Mouse (Mus musculus) forebrain, embryonic 10.5 days (tissue): Measurements from ENCODE around the gene Pus7. TPM values are rescaled to one million over a fixed set of nuclear protein-coding genes. Genes with fewer than 3 reads are reported as not detected.

Source experiments
- DNase-seq: peaks from one replicate; pipeline ENCODE4 v3.0.0-alpha.2; 2017; ENCODE audit warnings: low spot score; ENCODE audit errors: extremely low spot score
- H3K27ac ChIP-seq: fragments of 300-500 bp; sonication (generic); 2 replicates; pipeline ENCODE4 v1.5.1; 2016; ENCODE audit warnings: mild to moderate bottlenecking
- H3K27me3 ChIP-seq: fragments of 300-500 bp; sonication (generic); 2 replicates; pipeline ENCODE4 v1.6.1; 2016; ENCODE audit warnings: mild to moderate bottlenecking; ENCODE audit not compliant: poor library complexity, severe bottlenecking
- H3K36me3 ChIP-seq: fragments of 300-500 bp; sonication (generic); replicated peaks from 2 replicates; pipeline ENCODE4 v1.6.1; 2016; ENCODE audit warnings: mild to moderate bottlenecking, moderate library complexity
- H3K4me1 ChIP-seq: fragments of 300-500 bp; sonication (generic); 2 replicates; pipeline ENCODE4 v1.6.1; 2016
- H3K4me3 ChIP-seq: fragments of 300-500 bp; sonication (generic); 2 replicates; pipeline ENCODE4 v1.5.1; 2016; ENCODE audit warnings: mild to moderate bottlenecking, moderate library complexity
- H3K9me3 ChIP-seq: fragments of 300-500 bp; sonication (generic); 2 replicates; pipeline ENCODE4 v1.6.1; 2016; ENCODE audit warnings: mild to moderate bottlenecking, moderate library complexity
- WGBS: fragments of 180-500 bp; shearing (Covaris S2); methylation state at CpG from one replicate; pipeline ENCODE4 v1.1.7; 2016; 5-methylcytosine and 5-hydroxymethylcytosine counted together
- polyA plus RNA-seq: library from polyadenylated mRNA; unstranded; fragments of >200 nt; fragmentation: Nextera tagmentation; extraction: Ambion mirVana; gene quantifications from 2 replicates; pipeline ENCODE4 v1.2.1, GENCODE M21; 2016

Gene Pus7
- polyA plus RNA-seq, result 43.7 and 44.8 TPM in 2 replicates

- Histone ChIP-seq H3K36me3 (peaks cover 1% of the 10 kb centered on the region; the same call in 1 of the 2 replicates), H3K4me1 (peaks cover 34% of the 10 kb centered on the region), H3K4me3 (peak within 1 kb of the TSS; percentile 87), H3K9me3 (no peaks in the 10 kb centered on the region), H3K27ac (peak within 1 kb of the TSS; percentile 88), H3K27me3 (no peaks in the 10 kb centered on the region)
- under 1% methylated on average over 86 of the region's 86 CpGs for WGBS
- DNase-seq, result peak; percentile 80
These were observed at the start of gene Pus7 for GRCm38 (mm10) chr5:23782931-23783877. Gene Pus7 (minus strand): TSS chr5:23783711.

GRCm38 (mm10) chr5:23830897-23831752, 47.6 kb upstream of the Pus7 start:
- no peak for DNase-seq
- Histone ChIP-seq H3K4me1 (peaks cover 3% of the 10 kb centered on the region), H3K9me3 (no peaks in the 10 kb centered on the region; the same call in 1 of the 2 replicates), H3K4me3 (peak overlapping the region; percentile 24; the same call in 1 of the 2 replicates), H3K36me3 (no peaks in the 10 kb centered on the region), H3K27me3 (peaks cover 38% of the 10 kb centered on the region), H3K27ac (no peak overlapping the region)
- 52% methylated on average over 58 of the region's 58 CpGs for WGBS

- Histone ChIP-seq H3K4me3 (no peak overlapping the region), H3K27me3 (peaks cover 25% of the 10 kb centered on the region), H3K4me1 (peaks cover 7% of the 10 kb centered on the region), H3K36me3 (no peaks in the 10 kb centered on the region), H3K27ac (no peak overlapping the region), H3K9me3 (no peaks in the 10 kb centered on the region; the same call in 1 of the 2 replicates)
- WGBS, result 40% methylated on average over 11 of the region's 11 CpGs
- peak; percentile 57 for DNase-seq
These were observed 43.0 kb upstream of the Pus7 start for GRCm38 (mm10) chr5:23826321-23827004.

GRCm38 (mm10) chr5:23824171-23824733, 40.7 kb upstream of the Pus7 start:
- WGBS, result 83% methylated on average over 8 of the region's 8 CpGs
- Histone ChIP-seq H3K9me3 (no peaks in the 10 kb centered on the region), H3K27me3 (peaks cover 3% of the 10 kb centered on the region; the same call in 1 of the 2 replicates), H3K4me1 (peaks cover 4% of the 10 kb centered on the region; the same call in 1 of the 2 replicates), H3K27ac (no peak overlapping the region), H3K36me3 (peaks cover 12% of the 10 kb centered on the region), H3K4me3 (no peak overlapping the region)
- no peak for DNase-seq

GRCm38 (mm10) chr5:23822306-23822705, 38.8 kb upstream of the Pus7 start:
- 78% methylated on average over 11 of the region's 11 CpGs for WGBS
- Histone ChIP-seq H3K27ac (no peak overlapping the region), H3K9me3 (no peaks in the 10 kb centered on the region), H3K4me3 (no peak overlapping the region), H3K4me1 (peaks cover 4% of the 10 kb centered on the region; the same call in 1 of the 2 replicates), H3K36me3 (peaks cover 30% of the 10 kb centered on the region), H3K27me3 (no peaks in the 10 kb centered on the region)
- no peak for DNase-seq

GRCm38 (mm10) chr5:23816681-23817080, 33.2 kb upstream of the Pus7 start:
- H3K36me3 ChIP-seq, result peaks cover 83% of the 10 kb centered on the region
- H3K27me3 ChIP-seq, result no peaks in the 10 kb centered on the region
- no peak for DNase-seq
- H3K4me3 ChIP-seq, result no peak overlapping the region
- H3K27ac ChIP-seq, result no peak overlapping the region
- H3K4me1 ChIP-seq, result no peaks in the 10 kb centered on the region
- WGBS, result 95% methylated on average over 15 of the region's 15 CpGs
- peaks cover 16% of the 10 kb centered on the region for H3K9me3 ChIP-seq

GRCm38 (mm10) chr5:23814841-23815240, 31.3 kb upstream of the Pus7 start:
- DNase-seq, result no peak
- Histone ChIP-seq H3K36me3 (peaks cover 96% of the 10 kb centered on the region), H3K4me1 (no peaks in the 10 kb centered on the region), H3K27ac (no peak overlapping the region), H3K9me3 (peaks cover 16% of the 10 kb centered on the region), H3K4me3 (no peak overlapping the region), H3K27me3 (no peaks in the 10 kb centered on the region)
- WGBS, result 72% methylated on average over 5 of the region's 5 CpGs

- no peak for DNase-seq
- Histone ChIP-seq H3K4me3 (no peak overlapping the region), H3K27me3 (no peaks in the 10 kb centered on the region), H3K36me3 (peaks cover 48% of the 10 kb centered on the region), H3K4me1 (peaks cover 10% of the 10 kb centered on the region), H3K27ac (no peak overlapping the region), H3K9me3 (no peaks in the 10 kb centered on the region)
- 95% methylated on average over 2 of the region's 2 CpGs for WGBS
These were observed 9.2 kb upstream of the Pus7 start for GRCm38 (mm10) chr5:23792726-23793125.

- H3K9me3 ChIP-seq, result no peaks in the 10 kb centered on the region
- H3K4me1 ChIP-seq, result peaks cover 14% of the 10 kb centered on the region
- 87% methylated on average over 4 of the region's 4 CpGs for WGBS
- H3K36me3 ChIP-seq, result peaks cover 22% of the 10 kb centered on the region
- DNase-seq, result no peak
- H3K27ac ChIP-seq, result no peak overlapping the region
- no peaks in the 10 kb centered on the region for H3K27me3 ChIP-seq
- no peak overlapping the region for H3K4me3 ChIP-seq
These were observed 5.6 kb upstream of the Pus7 start for GRCm38 (mm10) chr5:23789078-23789612.

GRCm38 (mm10) chr5:23788390-23788830, 4.9 kb upstream of the Pus7 start:
- Histone ChIP-seq H3K4me3 (peak overlapping the region; percentile 96), H3K36me3 (peaks cover 19% of the 10 kb centered on the region), H3K9me3 (no peaks in the 10 kb centered on the region), H3K4me1 (peaks cover 19% of the 10 kb centered on the region), H3K27ac (peak overlapping the region; percentile 91; the same call in 1 of the 2 replicates), H3K27me3 (no peaks in the 10 kb centered on the region)
- WGBS, result 52% methylated on average over 3 of the region's 3 CpGs
- DNase-seq, result no peak

GRCm38 (mm10) chr5:23787536-23788389, 4.3 kb upstream of the Pus7 start, which contains the start of gene Rint1:
Gene Rint1 (plus strand): TSS chr5:23787711.
- Histone ChIP-seq H3K36me3 (peaks cover 19% of the 10 kb centered on the region), H3K9me3 (no peaks in the 10 kb centered on the region), H3K27me3 (no peaks in the 10 kb centered on the region), H3K4me1 (peaks cover 23% of the 10 kb centered on the region), H3K27ac (peak within 1 kb of the TSS; percentile 91), H3K4me3 (peak within 1 kb of the TSS; percentile 96)
- WGBS, result 4% methylated on average over 47 of the region's 47 CpGs
- peak; percentile 97 for DNase-seq
